Mouse (Mus musculus) thymus, postnatal 36 days (tissue): Measurements from ENCODE around the gene Muc13.
A peak's percentile ranks its signal among the peaks of the same experiment; 100 is the strongest.

ENCODE experiments used
- DNase-seq, 2 experiments: peaks; one replicate each; pipeline ENCODE4 v3.0.0; 2022; ENCODE audit warnings: mixed read lengths in 2 of 2

Muc13 gene

DNA sequence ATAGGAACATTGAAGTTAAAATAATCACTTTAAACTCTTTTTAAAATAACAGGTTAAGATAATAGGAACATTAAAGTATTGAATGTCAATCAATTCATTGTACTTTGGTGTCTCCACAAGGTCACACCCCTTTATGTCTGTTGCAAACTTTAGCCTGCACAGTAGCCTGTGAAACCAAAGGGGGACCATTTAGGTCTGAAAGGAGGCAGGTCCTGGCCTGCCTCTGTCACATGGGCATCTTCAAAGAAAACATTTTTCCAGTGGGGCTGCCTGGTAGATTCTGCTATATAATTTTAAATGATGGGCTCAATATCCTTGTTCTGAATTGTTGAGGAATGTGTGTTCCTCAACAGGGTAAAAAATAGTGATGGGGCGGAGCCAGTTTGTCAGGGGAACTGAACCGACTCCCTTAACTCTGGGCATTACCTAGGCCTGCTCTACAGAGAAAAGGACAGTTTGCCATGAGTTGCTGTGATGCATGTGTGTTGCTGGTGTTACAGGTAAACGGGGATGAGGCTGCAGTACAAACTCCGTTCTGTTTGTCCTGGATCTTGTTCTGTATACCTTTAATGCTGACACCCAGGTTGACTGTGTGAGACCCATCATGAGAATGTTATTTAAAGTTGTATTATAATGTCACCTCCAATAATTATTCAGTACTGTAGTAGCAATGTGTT is 22.9 kb upstream of the Muc13 start:
- DNase-seq: no peak

DNA sequence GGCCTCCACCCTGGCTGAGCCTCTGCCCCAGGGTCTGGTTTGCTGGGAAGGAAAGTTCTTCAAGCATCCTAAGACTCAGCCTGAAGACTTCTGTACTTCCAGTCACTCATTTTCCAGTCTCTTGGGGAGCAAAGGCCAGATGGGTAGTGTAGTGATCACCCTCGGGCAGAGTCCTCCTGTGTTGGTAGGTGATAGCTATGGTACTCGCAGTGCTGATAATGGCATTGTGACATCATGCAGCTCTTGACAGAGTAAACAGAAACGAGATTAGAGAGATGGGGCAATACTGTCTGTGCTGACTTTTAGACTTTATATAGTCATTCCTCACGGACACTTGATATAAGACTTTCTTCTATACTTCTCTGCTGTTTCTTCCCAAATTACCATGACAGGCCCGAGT is 21.0 kb upstream of the Muc13 start:
- DNase-seq: no peak

DNA sequence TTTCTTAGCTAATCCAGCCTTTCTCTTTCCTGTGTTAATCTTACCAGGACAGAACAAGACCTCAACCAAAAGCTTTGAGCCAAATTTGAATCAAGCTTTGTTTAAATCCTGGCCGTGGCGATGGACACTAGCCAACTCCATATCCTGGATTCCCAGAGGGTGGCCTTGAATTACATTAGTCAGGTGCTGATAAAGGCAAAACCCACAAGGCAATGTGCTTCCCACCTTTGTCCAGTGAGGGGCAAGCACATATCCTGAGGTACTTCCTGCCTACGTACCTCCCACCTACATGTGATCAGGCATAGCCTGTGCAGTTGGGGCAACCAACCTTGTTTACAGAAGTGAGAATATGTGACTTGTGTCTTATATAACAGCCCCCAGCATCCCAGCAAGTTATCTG is 18.9 kb upstream of the Muc13 start:
- DNase-seq: no peak

GRCm38 (mm10) chr16:33775733-33776335 is 18.0 kb upstream of the Muc13 start:
- no peak for DNase-seq

- no peak for DNase-seq
Observed at GRCm38 (mm10) chr16:33776766-33777529, 16.9 kb upstream of the Muc13 start.

GRCm38 (mm10) chr16:33777607-33778006 is 16.2 kb upstream of the Muc13 start:
- no peak for DNase-seq

DNA sequence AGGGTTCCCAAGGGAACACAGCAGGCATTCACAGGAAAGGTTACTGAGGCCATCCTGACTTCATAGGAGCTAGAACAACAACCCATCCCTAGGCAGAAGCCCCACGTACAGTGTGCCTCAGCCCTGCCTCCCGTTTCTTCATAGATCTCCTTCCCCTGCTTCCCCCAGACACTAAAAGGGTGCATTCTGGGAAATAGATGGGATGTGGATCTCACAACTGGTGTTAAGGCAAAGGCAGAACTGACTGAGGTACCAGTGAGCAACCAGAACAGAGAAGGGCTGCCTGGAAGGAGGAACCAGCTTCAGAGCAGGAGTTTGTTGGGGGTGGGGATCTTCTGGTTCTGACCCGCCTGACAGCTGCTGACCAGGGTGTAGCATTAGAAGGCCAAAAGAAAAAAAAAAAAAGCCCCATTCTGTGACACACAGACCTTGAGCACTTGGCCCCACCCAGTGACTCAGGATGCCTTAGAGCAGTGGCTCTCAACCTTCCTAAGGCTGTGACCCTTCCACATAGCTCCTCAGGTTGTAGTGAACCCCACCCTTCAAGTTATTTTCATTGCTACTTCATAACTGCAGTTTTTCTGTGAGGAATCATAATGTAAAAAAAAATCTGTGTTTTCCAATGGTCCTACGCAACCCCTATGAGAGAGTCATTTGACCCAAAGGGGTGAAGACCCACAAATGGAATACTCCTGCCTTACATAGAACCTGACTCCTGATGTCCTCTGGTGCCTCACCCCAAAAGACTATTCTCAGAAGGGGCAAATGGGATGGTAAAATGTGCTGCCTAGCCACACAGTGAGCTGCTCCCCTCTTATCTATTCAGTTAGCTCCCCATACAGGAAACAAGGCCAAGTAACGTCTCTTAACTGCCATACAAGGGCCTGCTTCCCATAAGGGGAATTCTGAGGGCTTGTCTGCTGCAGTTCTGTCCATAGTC is 11.8 kb upstream of the Muc13 start:
- DNase-seq: no peak

DNA sequence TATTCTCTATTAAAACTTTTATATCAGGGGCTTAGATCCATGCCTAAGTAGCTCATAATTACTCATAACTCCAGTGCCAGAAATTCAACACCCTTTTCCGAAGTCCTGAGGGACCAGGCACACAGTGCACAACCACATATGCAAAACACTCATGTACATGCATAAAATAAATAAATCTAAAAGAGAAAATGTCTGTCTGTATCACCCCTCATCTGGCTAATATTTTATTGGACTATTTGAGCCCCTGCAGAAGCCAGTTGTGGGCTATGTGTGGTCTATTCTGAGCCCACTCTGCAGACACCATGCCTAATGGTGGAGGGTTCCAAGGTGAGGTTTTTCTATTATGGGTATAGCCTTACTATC is 11.1 kb upstream of the Muc13 start:
- DNase-seq: no peak

DNA sequence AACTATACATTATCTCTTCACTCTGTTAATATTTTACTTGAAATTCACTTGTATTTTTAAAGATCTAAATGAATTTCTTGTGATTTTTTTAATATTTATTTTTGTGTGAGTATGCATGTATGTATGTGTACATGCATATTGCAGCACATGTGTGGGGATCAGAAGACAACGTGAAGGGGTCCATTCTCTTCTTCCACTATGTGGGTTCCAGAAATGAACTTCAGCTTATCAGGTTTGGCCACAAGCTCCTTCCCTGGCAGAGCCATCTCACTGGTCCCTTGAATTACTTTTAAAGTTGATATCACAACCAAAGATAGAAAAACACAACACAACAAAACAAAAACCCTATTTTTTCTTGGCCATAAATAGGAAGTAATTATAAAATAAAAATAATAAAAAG is 9.3 kb upstream of the Muc13 start:
- DNase-seq: no peak

DNA sequence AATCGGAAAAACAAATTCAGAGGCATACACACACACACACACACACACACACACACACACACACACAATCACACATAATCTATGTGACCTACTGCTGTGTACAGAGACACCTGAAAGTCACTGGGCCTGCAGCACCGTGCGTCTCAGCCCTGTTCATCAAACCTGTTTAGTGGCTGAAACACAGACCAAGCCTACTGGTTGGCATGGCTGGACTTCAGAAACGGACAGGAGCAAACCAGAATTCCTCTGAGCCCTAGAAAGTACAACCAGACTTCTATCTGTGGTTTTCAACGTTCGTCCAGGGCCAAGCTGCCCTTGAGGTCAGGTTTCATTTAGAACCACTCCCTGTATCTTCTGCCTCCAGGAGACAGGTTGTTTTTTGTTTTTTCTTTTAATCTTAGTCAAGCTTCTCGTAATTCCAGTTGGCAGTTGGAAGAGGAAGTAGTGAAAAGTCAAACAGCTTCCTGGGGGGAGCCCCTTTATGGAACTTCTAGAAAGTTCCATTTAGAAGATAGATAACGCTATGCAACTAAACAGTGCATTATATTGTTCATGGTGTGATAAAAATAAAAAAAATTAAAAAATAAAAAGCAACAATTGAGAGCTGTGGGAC is 8.6 kb upstream of the Muc13 start:
- no peak for DNase-seq

DNA sequence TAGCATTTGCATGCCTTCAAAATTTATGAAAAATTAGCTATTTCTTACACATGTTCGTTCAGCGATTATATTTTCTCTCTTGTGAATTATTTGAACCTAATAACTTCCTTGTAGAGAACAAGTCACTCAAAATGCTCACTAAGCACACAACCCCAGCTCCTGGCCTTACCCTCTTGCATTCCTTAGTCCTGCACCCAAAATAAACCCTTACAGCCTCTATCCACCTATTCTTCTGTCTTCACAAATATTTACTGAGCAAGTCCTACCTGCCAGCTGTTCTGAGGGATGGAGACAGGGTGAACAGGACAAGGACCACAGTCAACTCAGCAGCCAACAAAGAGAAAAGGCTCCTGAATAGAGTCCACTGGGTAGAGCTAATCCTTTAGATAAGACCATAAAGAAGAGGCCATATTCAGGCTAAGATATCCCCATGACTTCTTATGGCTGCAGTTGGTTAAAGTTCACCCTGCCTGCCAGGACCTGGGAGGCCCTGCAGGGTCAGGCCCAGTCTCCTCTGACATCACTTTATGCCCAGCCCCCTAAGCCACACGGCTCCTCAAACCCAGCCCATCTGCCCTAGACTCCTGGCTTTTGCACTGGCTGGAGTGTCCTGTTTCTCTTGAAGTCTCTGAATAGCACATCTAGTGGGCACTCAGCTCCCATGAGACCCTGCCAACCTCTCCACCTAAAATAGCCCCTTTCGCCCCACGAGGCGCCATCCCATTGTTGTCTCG is 7.0 kb upstream of the Muc13 start:
- no peak for DNase-seq

DNA sequence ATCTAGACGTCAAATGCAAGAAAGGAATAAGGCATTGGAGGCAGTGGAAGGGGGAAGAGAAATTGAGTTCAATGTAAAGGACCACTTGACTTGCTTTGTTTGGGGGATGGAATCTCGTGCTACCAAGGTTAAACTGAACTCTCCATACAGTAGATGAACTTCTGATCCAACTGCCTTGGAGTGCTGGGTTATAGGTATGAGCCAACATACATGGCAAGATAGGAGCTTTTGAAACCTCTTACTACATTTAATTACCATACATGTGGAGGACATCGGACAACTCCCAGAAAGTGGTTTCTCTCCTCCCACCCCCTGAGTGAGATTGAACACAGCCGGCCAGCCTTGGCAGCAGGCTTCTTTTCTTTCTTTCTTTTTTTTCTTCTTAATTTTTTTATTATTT is 1.3 kb downstream of the Muc13 start:
- DNase-seq: no peak

- DNase-seq: no peak
Observed at GRCm38 (mm10) chr16:33795887-33796286, 2.0 kb downstream of the Muc13 start.

GRCm38 (mm10) chr16:33796756-33797155 is 2.9 kb downstream of the Muc13 start:
- no peak for DNase-seq

- DNase-seq: peak in 1 of 2 experiments; percentile 19
Observed at GRCm38 (mm10) chr16:33797860-33798259, 4.0 kb downstream of the Muc13 start.

GRCm38 (mm10) chr16:33810002-33810401 is 16.2 kb downstream of the Muc13 start:
- no peak for DNase-seq

DNA sequence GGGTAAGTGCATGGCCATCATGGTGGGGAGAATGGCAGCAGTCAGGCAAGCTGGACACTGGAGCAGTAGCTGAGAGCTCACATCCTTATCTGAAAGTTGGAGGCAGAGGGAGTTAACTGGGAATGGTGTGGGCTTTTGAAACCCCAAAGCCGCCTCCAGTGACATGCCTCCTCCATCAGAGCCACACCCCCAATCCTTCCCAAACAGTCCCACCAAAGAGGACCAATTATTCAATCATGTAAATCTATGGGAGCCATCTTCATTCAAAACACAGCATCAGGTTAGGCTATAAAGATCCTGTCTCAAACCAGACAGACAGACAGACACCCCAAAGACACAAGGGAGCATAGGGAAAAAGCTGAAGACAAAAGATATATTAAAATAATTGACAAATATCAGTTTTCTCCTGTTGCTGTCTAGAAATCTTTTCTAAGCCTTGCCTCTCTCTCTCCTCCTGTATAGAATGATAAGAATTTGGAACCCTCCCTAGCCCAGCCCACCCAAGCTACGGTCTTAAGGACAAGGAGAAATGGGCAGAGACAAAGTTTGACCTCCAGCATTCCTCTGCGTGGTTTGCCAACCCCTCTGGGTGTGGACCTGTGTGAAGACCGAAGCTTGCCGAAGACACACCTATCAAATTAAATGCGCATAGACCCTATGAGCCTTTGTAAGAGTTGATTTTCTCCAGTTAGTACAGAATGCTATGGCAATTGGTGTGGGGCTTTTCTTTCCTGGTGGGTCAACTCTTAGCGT is 24.8 kb downstream of the Muc13 start:
- no peak for DNase-seq

DNA sequence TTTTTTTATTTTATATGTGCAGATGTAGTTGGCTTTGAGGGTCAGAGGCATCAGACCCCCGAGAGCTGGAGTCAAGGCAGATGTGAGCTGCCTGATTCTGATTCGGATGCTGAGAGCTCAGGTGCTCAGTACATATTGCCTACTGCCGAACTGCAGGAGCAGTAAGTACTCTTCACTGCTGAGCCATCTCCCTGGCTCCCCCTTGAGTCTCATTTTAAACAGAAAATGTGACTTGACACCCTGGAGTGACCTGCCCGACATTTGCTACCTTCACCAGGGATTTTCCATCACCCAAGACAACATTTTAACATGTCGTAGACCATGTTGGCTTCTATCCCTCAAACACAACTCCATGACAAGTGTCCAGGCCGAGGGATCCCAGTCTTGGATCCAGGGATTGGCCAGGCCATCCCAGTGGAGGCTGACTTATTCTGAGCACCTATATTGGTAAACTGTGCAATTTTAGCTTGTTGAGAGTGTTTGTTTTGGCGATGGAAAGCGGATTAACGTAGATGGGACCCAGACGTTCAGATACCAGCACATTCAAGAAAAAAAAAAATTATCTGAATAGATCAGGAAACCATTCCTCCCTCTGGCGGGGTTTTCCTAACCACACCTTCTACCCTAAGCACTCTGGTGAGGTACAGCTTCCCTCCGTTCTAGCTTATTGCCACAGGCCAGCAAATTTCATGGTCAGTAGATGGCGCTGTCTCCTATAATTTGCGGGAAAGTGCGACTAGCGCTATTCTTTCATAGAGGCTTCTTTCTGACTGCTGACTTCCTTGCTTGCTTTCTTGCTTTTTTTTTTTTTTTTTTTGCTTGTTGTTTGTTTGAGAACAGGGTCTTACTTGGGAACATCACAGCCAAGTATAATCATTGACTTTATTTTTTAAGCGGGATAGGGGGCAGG is 26.7 kb downstream of the Muc13 start:
- peak; percentile 72 to 78 for DNase-seq

DNA sequence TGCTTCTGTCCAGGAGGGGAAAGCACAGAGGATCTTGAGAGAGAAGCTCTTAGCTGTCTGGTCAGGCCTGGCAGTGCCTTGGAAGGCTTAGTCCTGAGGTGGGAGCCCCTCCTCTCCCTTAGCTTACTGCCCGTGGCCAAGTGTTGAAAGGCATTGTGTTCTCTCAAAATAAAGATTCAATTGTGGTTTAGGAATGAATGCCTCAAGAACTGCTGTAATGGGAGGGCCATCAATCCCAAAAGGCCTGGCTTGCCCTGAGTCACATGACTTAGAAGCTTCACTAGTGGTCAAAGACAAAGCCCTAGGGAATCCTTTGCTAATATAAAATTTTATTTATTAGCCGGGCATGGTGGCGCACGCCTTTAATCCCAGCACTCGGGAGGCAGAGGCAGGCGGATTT is 30.8 kb downstream of the Muc13 start:
- no peak for DNase-seq

GRCm38 (mm10) chr16:33828496-33828895 is 34.7 kb downstream of the Muc13 start:
- no peak for DNase-seq
